Mouse (Mus musculus): ENCODE measurements at regions not wholly inside any gene's neighbourhood (a gene's known extent, or its start where the extent isn't known, plus 50 kb on each side); places are given as distances from the start of the nearest gene placed in this dataset.
"Not testable (repeated sequence)": the region's sequence is repeated elsewhere in the genome, so short reads cannot be mapped to it uniquely, and the experiment has no call there.

- no peak for DNase-seq (ENCODE audit: low spot score in 2 of 2)
Measured at GRCm38 (mm10) chr8:113916649-113917048, 68.1 kb upstream of the Adamts18 start.

GRCm38 (mm10) chr8:113917197-113917596, 68.7 kb upstream of the Adamts18 start:
- DNase-seq (ENCODE audit: low spot score in 2 of 2) = no peak

- no peak for DNase-seq (ENCODE audit: low spot score in 2 of 2)
Measured at GRCm38 (mm10) chr8:113920306-113920705, 71.8 kb upstream of the Adamts18 start.

GRCm38 (mm10) chr8:113923381-113923780, 74.8 kb upstream of the Adamts18 start:
- DNase-seq (ENCODE audit: low spot score in 2 of 2) = no peak

GRCm38 (mm10) chr8:113953721-113954120, 105.2 kb upstream of the Adamts18 start:
- no peak for DNase-seq (ENCODE audit: low spot score in 2 of 2)

- no peak for DNase-seq (ENCODE audit: low spot score in 2 of 2)
Measured at GRCm38 (mm10) chr8:113956439-113957043, 108.0 kb upstream of the Adamts18 start.

GRCm38 (mm10) chr8:113957821-113958220, 109.3 kb upstream of the Adamts18 start:
- DNase-seq (ENCODE audit: low spot score in 2 of 2) = no peak

GRCm38 (mm10) chr8:113975810-113976209, 127.3 kb upstream of the Adamts18 start:
- DNase-seq (ENCODE audit: low spot score in 2 of 2) = no peak

- no peak for DNase-seq (ENCODE audit: low spot score in 2 of 2)
Measured at GRCm38 (mm10) chr8:113976626-113977025, 128.1 kb upstream of the Adamts18 start.

GRCm38 (mm10) chr8:113977072-113977471, 128.5 kb upstream of the Adamts18 start:
- no peak for DNase-seq (ENCODE audit: low spot score in 2 of 2)

GRCm38 (mm10) chr8:113978946-113979345, 130.4 kb upstream of the Adamts18 start:
- no peak for DNase-seq (ENCODE audit: low spot score in 2 of 2)

GRCm38 (mm10) chr8:113979837-113980236, 131.3 kb upstream of the Adamts18 start:
- DNase-seq (ENCODE audit: low spot score in 2 of 2) = no peak

- no peak for DNase-seq (ENCODE audit: low spot score in 2 of 2)
Measured at GRCm38 (mm10) chr8:113981339-113981738, 132.8 kb upstream of the Adamts18 start.

- peak; percentile 18 to 68 for DNase-seq (ENCODE audit: low spot score in 2 of 2)
Measured at GRCm38 (mm10) chr8:113984845-113985244, 136.3 kb upstream of the Adamts18 start.

- no peak for DNase-seq (ENCODE audit: low spot score in 2 of 2)
Measured at GRCm38 (mm10) chr8:113985471-113985870, 136.9 kb upstream of the Adamts18 start.

- DNase-seq (ENCODE audit: low spot score in 2 of 2) = no peak
Measured at GRCm38 (mm10) chr8:113985948-113986347, 137.4 kb upstream of the Adamts18 start.

- DNase-seq (ENCODE audit: low spot score in 2 of 2) = no peak
Measured at GRCm38 (mm10) chr8:113990718-113991117, 142.2 kb upstream of the Adamts18 start.

GRCm38 (mm10) chr8:113998881-113999280, 134.5 kb upstream of the Nudt7 start:
- DNase-seq (ENCODE audit: low spot score in 2 of 2) = no peak

GRCm38 (mm10) chr8:114001674-114002073, 131.7 kb upstream of the Nudt7 start:
- DNase-seq (ENCODE audit: low spot score in 2 of 2) = no peak

GRCm38 (mm10) chr8:114004436-114004835, 128.9 kb upstream of the Nudt7 start:
- DNase-seq (ENCODE audit: low spot score in 2 of 2) = no peak

- DNase-seq (ENCODE audit: low spot score in 2 of 2) = no peak
Measured at GRCm38 (mm10) chr8:114006587-114006986, 126.8 kb upstream of the Nudt7 start.

- DNase-seq (ENCODE audit: low spot score in 2 of 2) = no peak
Measured at GRCm38 (mm10) chr8:114007103-114007502, 126.3 kb upstream of the Nudt7 start.

GRCm38 (mm10) chr8:114018364-114018763, 115.0 kb upstream of the Nudt7 start:
- no peak for DNase-seq (ENCODE audit: low spot score in 2 of 2)

- DNase-seq (ENCODE audit: low spot score in 2 of 2) = not testable (repeated sequence)
Measured at GRCm38 (mm10) chr8:114030141-114030540, 103.2 kb upstream of the Nudt7 start.

All from spleen, postnatal 4 days (tissue).